Mouse (Mus musculus): Measurements from ENCODE around the gene Olfr638. TPM values are rescaled to one million over a fixed set of nuclear protein-coding genes. Genes with fewer than 3 reads are reported as not detected.

Gene Olfr638
- polyA plus RNA-seq, 1 experiment from 2014 or later, result not detected

- H3K4me3 ChIP-seq (ENCODE audit: low read depth, low read length), result no peak overlapping the region
- 83% methylated on average over 3 of the region's 3 CpGs for WGBS
- no peak overlapping the region for H3K9ac ChIP-seq (ENCODE audit: low read length)
- no peak overlapping the region for H3K4me2 ChIP-seq (ENCODE audit: low read depth, severe bottlenecking)
- no peak overlapping the region for H3K27ac ChIP-seq (replicated peaks; ENCODE audit: low read depth, low read length)
- ATAC-seq (ENCODE audit: insufficient number of reproducible peaks, low FRiP score, low TSS enrichment, low read depth), result no peak
- no peaks in the 10 kb centered on the region for H3K4me1 ChIP-seq (ENCODE audit: control insufficient read depth, insufficient read depth, low read length)
- no peaks in the 10 kb centered on the region for H3K27me3 ChIP-seq (ENCODE audit: control insufficient read depth, insufficient read depth, low read length)
- H3K9me3 ChIP-seq (ENCODE audit: control insufficient read depth, low read length), result no peaks in the 10 kb centered on the region
- DNase-seq (ENCODE audit: low spot score), result no peak
- H3K36me3 ChIP-seq (ENCODE audit: control insufficient read depth, insufficient read depth, low read length), result no peaks in the 10 kb centered on the region
Measured at GRCm38 (mm10) chr7:104026978-104027377, 28.4 kb downstream of the Olfr638 start.

GRCm38 (mm10) chr7:104035145-104035544 is 36.6 kb downstream of the Olfr638 start, which contains the start of gene Olfr641:
TSS of gene Olfr641 (plus strand) at chr7:104035445.
- ATAC-seq (ENCODE audit: insufficient number of reproducible peaks, low FRiP score, low TSS enrichment, low read depth) (no peak), DNase-seq (ENCODE audit: low spot score) (no peak)
- Histone ChIP-seq H3K27me3 (ENCODE audit: control insufficient read depth, insufficient read depth, low read length) (no peaks in the 10 kb centered on the region), H3K9ac (ENCODE audit: low read length) (no peak within 1 kb of the TSS), H3K27ac (replicated peaks; ENCODE audit: low read depth, low read length) (no peak within 1 kb of the TSS), H3K9me3 (ENCODE audit: control insufficient read depth, low read length) (no peaks in the 10 kb centered on the region), H3K4me3 (ENCODE audit: low read depth, low read length) (no peak within 1 kb of the TSS), H3K4me2 (ENCODE audit: low read depth, severe bottlenecking) (no peak within 1 kb of the TSS), H3K4me1 (ENCODE audit: control insufficient read depth, insufficient read depth, low read length) (no peaks in the 10 kb centered on the region), H3K36me3 (ENCODE audit: control insufficient read depth, insufficient read depth, low read length) (no peaks in the 10 kb centered on the region)
- 79% methylated on average over 1 of the region's 1 CpGs for WGBS

- DNase-seq (ENCODE audit: low spot score) (no peak), ATAC-seq (ENCODE audit: insufficient number of reproducible peaks, low FRiP score, low TSS enrichment, low read depth) (no peak)
- H3K27ac ChIP-seq (replicated peaks; ENCODE audit: low read depth, low read length), result no peak overlapping the region
- H3K4me3 ChIP-seq (ENCODE audit: low read depth, low read length), result no peak overlapping the region
- no peaks in the 10 kb centered on the region for H3K27me3 ChIP-seq (ENCODE audit: control insufficient read depth, insufficient read depth, low read length)
- H3K9ac ChIP-seq (ENCODE audit: low read length), result no peak overlapping the region
- H3K9me3 ChIP-seq (ENCODE audit: control insufficient read depth, low read length), result no peaks in the 10 kb centered on the region
- 92% methylated on average over 4 of the region's 4 CpGs for WGBS
- no peaks in the 10 kb centered on the region for H3K36me3 ChIP-seq (ENCODE audit: control insufficient read depth, insufficient read depth, low read length)
- H3K4me2 ChIP-seq (ENCODE audit: low read depth, severe bottlenecking), result no peak overlapping the region
- no peaks in the 10 kb centered on the region for H3K4me1 ChIP-seq (ENCODE audit: control insufficient read depth, insufficient read depth, low read length)
Measured at GRCm38 (mm10) chr7:104050745-104051144, 52.2 kb downstream of the Olfr638 start.

GRCm38 (mm10) chr7:104052566-104052965 is 54.0 kb downstream of the Olfr638 start, which contains the start of gene Olfr642:
TSS of gene Olfr642 (minus strand) at chr7:104052666.
- no peaks in the 10 kb centered on the region for H3K27me3 ChIP-seq (ENCODE audit: control insufficient read depth, insufficient read depth, low read length)
- DNase-seq (ENCODE audit: low spot score), result no peak
- no peak within 1 kb of the TSS for H3K9ac ChIP-seq (ENCODE audit: low read length)
- H3K4me2 ChIP-seq (ENCODE audit: low read depth, severe bottlenecking), result no peak within 1 kb of the TSS
- 74% methylated on average over 1 of the region's 1 CpGs for WGBS
- no peaks in the 10 kb centered on the region for H3K4me1 ChIP-seq (ENCODE audit: control insufficient read depth, insufficient read depth, low read length)
- no peak for ATAC-seq (ENCODE audit: insufficient number of reproducible peaks, low FRiP score, low TSS enrichment, low read depth)
- H3K27ac ChIP-seq (replicated peaks; ENCODE audit: low read depth, low read length), result no peak within 1 kb of the TSS
- H3K4me3 ChIP-seq (ENCODE audit: low read depth, low read length), result no peak within 1 kb of the TSS
- H3K9me3 ChIP-seq (ENCODE audit: control insufficient read depth, low read length), result no peaks in the 10 kb centered on the region
- no peaks in the 10 kb centered on the region for H3K36me3 ChIP-seq (ENCODE audit: control insufficient read depth, insufficient read depth, low read length)

Other genes starting within 250 kb of the Olfr638 start
- not detected in 2 replicates for gene Olfr630, start 241.4 kb upstream of the Olfr638 start, polyA plus RNA-seq (2014; fragmentation: Nextera tagmentation; extraction: Ambion mirVana)
- not detected in 2 replicates for gene Olfr69, start 227.2 kb upstream of the Olfr638 start, polyA plus RNA-seq (2014; fragmentation: Nextera tagmentation; extraction: Ambion mirVana)
- gene Olfr68, start 219.0 kb upstream of the Olfr638 start, polyA plus RNA-seq (2014; fragmentation: Nextera tagmentation; extraction: Ambion mirVana), result not detected in 2 replicates
- gene Olfr67, start 206.9 kb upstream of the Olfr638 start, polyA plus RNA-seq (2014; fragmentation: Nextera tagmentation; extraction: Ambion mirVana), result not detected in 2 replicates
- 518 and 565 TPM in 2 replicates for gene Hbb-bt, start 184.8 kb upstream of the Olfr638 start, polyA plus RNA-seq (2014; fragmentation: Nextera tagmentation; extraction: Ambion mirVana)
- gene Hbb-bs, start 170.7 kb upstream of the Olfr638 start, polyA plus RNA-seq (2014; fragmentation: Nextera tagmentation; extraction: Ambion mirVana), result 156 and 207 TPM in 2 replicates
- not detected in 2 replicates for gene Hbb-bh2, start 158.2 kb upstream of the Olfr638 start, polyA plus RNA-seq (2014; fragmentation: Nextera tagmentation; extraction: Ambion mirVana)
- gene Hbb-bh1, start 155.6 kb upstream of the Olfr638 start, polyA plus RNA-seq (2014; fragmentation: Nextera tagmentation; extraction: Ambion mirVana), result 1,749 and 1,831 TPM in 2 replicates
- gene Hbb-y, start 145.5 kb upstream of the Olfr638 start, polyA plus RNA-seq (2014; fragmentation: Nextera tagmentation; extraction: Ambion mirVana), result 7,439 and 7,962 TPM in 2 replicates
- gene Olfr66, start 112.5 kb upstream of the Olfr638 start, polyA plus RNA-seq (2014; fragmentation: Nextera tagmentation; extraction: Ambion mirVana), result not detected in 2 replicates
- not detected in 2 replicates for gene Olfr64, start 104.3 kb upstream of the Olfr638 start, polyA plus RNA-seq (2014; fragmentation: Nextera tagmentation; extraction: Ambion mirVana)
- gene Olfr65, start 95.3 kb upstream of the Olfr638 start, polyA plus RNA-seq (2014; fragmentation: Nextera tagmentation; extraction: Ambion mirVana), result not detected in 2 replicates
- not detected in 2 replicates for gene Olfr631, start 69.9 kb upstream of the Olfr638 start, polyA plus RNA-seq (2014; fragmentation: Nextera tagmentation; extraction: Ambion mirVana)
- not detected in 2 replicates for gene Olfr632, start 64.4 kb upstream of the Olfr638 start, polyA plus RNA-seq (2014; fragmentation: Nextera tagmentation; extraction: Ambion mirVana)
- gene Olfr633, start 54.3 kb upstream of the Olfr638 start, polyA plus RNA-seq (2014; fragmentation: Nextera tagmentation; extraction: Ambion mirVana), result not detected in 2 replicates
- not detected in 2 replicates for gene Olfr635, start 27.6 kb upstream of the Olfr638 start, polyA plus RNA-seq (2014; fragmentation: Nextera tagmentation; extraction: Ambion mirVana)
- gene Olfr639, start 18.6 kb downstream of the Olfr638 start, polyA plus RNA-seq (2014; fragmentation: Nextera tagmentation; extraction: Ambion mirVana), result not detected in 2 replicates
- not detected in 2 replicates for gene Olfr640, start 26.8 kb downstream of the Olfr638 start, polyA plus RNA-seq (2014; fragmentation: Nextera tagmentation; extraction: Ambion mirVana)
- not detected in 2 replicates for gene Olfr641, start 36.7 kb downstream of the Olfr638 start, polyA plus RNA-seq (2014; fragmentation: Nextera tagmentation; extraction: Ambion mirVana)
- not detected in 2 replicates for gene Olfr642, start 53.9 kb downstream of the Olfr638 start, polyA plus RNA-seq (2014; fragmentation: Nextera tagmentation; extraction: Ambion mirVana)
- not detected in 2 replicates for gene 4930516K23Rik, start 62.7 kb downstream of the Olfr638 start, polyA plus RNA-seq (2014; fragmentation: Nextera tagmentation; extraction: Ambion mirVana)
- gene Olfr644, start 73.1 kb downstream of the Olfr638 start, polyA plus RNA-seq (2014; fragmentation: Nextera tagmentation; extraction: Ambion mirVana), result not detected in 2 replicates
- gene Olfr645, start 86.7 kb downstream of the Olfr638 start, polyA plus RNA-seq (2014; fragmentation: Nextera tagmentation; extraction: Ambion mirVana), result not detected in 2 replicates
- not detected in 2 replicates for gene Olfr646, start 106.1 kb downstream of the Olfr638 start, polyA plus RNA-seq (2014; fragmentation: Nextera tagmentation; extraction: Ambion mirVana)
- gene Ubqln5, start 131.1 kb downstream of the Olfr638 start, polyA plus RNA-seq (2014; fragmentation: Nextera tagmentation; extraction: Ambion mirVana), result not detected in 2 replicates
- not detected in 2 replicates for gene Olfr643, start 138.7 kb downstream of the Olfr638 start, polyA plus RNA-seq (2014; fragmentation: Nextera tagmentation; extraction: Ambion mirVana)
- gene Ubqln3, start 144.5 kb downstream of the Olfr638 start, polyA plus RNA-seq (2014; fragmentation: Nextera tagmentation; extraction: Ambion mirVana), result not detected in 2 replicates
- not detected in 2 replicates for gene Ubqlnl, start 151.8 kb downstream of the Olfr638 start, polyA plus RNA-seq (2014; fragmentation: Nextera tagmentation; extraction: Ambion mirVana)
- gene Olfm5, start 166.1 kb downstream of the Olfr638 start, polyA plus RNA-seq (2014; fragmentation: Nextera tagmentation; extraction: Ambion mirVana), result not detected in 2 replicates
- 0.18 and 0.25 TPM in 2 replicates for gene Olfr648, start 184.6 kb downstream of the Olfr638 start, polyA plus RNA-seq (2014; fragmentation: Nextera tagmentation; extraction: Ambion mirVana)
- not detected in 2 replicates for gene Olfr649, start 197.2 kb downstream of the Olfr638 start, polyA plus RNA-seq (2014; fragmentation: Nextera tagmentation; extraction: Ambion mirVana)
- 3.5 and 5.5 TPM in 2 replicates for gene Trim6, start 220.0 kb downstream of the Olfr638 start, polyA plus RNA-seq (2014; fragmentation: Nextera tagmentation; extraction: Ambion mirVana)
- gene Trim34a, start 245.7 kb downstream of the Olfr638 start, polyA plus RNA-seq (2014; fragmentation: Nextera tagmentation; extraction: Ambion mirVana), result 0.64 and 1.4 TPM in 2 replicates

Measured in limb, embryonic 11.5 days (tissue).